Mouse (Mus musculus) ES-Bruce4 (cell line): ENCODE data around the gene Txnip. TPM values are rescaled to one million over a fixed set of nuclear protein-coding genes. Genes with fewer than 3 reads are reported as not detected.

Source experiments
- H3K27ac ChIP-seq: 2 replicates; pipeline ENCODE4 v1.5.1; 2012; ENCODE audit warnings: low read length, inconsistent platforms; ENCODE audit not compliant: insufficient read depth
- H3K27me3 ChIP-seq: 2 replicates; pipeline ENCODE4 v1.6.1; 2012; ENCODE audit warnings: mild to moderate bottlenecking, low read length, inconsistent platforms; ENCODE audit not compliant: control insufficient read depth, poor library complexity, insufficient read depth, severe bottlenecking
- H3K36me3 ChIP-seq: 2 replicates; pipeline ENCODE4 v1.6.1; 2012; ENCODE audit warnings: inconsistent platforms, mild to moderate bottlenecking, low read length, moderate library complexity; ENCODE audit not compliant: control insufficient read depth, poor library complexity, insufficient read depth, severe bottlenecking
- H3K4me1 ChIP-seq: one replicate; pipeline ENCODE4 v1.8.1; 2011; ENCODE audit warnings: low read length; ENCODE audit not compliant: control insufficient read depth, insufficient read depth
- H3K4me3 ChIP-seq: 2 replicates; pipeline ENCODE4 v1.5.1; 2011; ENCODE audit warnings: low read depth, mild to moderate bottlenecking, low read length
- H3K9ac ChIP-seq: 2 replicates; pipeline ENCODE4 v1.6.1; 2012; ENCODE audit warnings: low read depth, mild to moderate bottlenecking, inconsistent platforms; ENCODE audit not compliant: poor library complexity, severe bottlenecking
- H3K9me3 ChIP-seq: replicated peaks from 2 replicates; pipeline ENCODE4 v1.6.1; 2012; ENCODE audit warnings: mild to moderate bottlenecking, low read length, inconsistent platforms; ENCODE audit not compliant: control insufficient read depth, poor library complexity, insufficient read depth, severe bottlenecking
- CTCF ChIP-seq: IDR thresholded peaks from one replicate; pipeline ENCODE4 v1.8.1; 2011; ENCODE audit warnings: low read depth, low read length
- EP300 ChIP-seq: IDR thresholded peaks from 2 replicates; pipeline ENCODE4 v1.6.1; 2011; ENCODE audit warnings: low read depth, low read length; ENCODE audit not compliant: insufficient read depth
- POLR2A ChIP-seq: IDR thresholded peaks from one replicate; pipeline ENCODE4 v1.8.1; 2011; ENCODE audit warnings: low read length; ENCODE audit not compliant: insufficient read depth
- polyA plus RNA-seq: library from polyadenylated mRNA; stranded (reverse); fragments of >200 nt; gene quantifications from 2 replicates; pipeline ENCODE4 v1.2.4, GENCODE M21; 2011; ENCODE audit warnings: low read depth; ENCODE audit not compliant: missing spikeins, insufficient read depth, insufficient read length

The Txnip gene
- polyA plus RNA-seq, 1 experiment = 450 TPM

- Histone ChIP-seq H3K9ac (no peak overlapping the region), H3K4me3 (no peak overlapping the region)
- TF ChIP-seq EP300 (no peak), CTCF (peak; percentile 75)
Measured at GRCm38 (mm10) chr3:96547389-96547960, 10.3 kb upstream of the Txnip start.

GRCm38 (mm10) chr3:96548824-96549223 lies 8.9 kb upstream of the Txnip start:
- no peaks in the 10 kb centered on the region for H3K36me3 ChIP-seq
- no peak overlapping the region for H3K4me3 ChIP-seq
- TF ChIP-seq POLR2A = no peak
- TF ChIP-seq EP300 = no peak
- TF ChIP-seq CTCF = no peak
- H3K4me1 ChIP-seq = peaks cover 1% of the 10 kb centered on the region
- no peak overlapping the region for H3K9ac ChIP-seq
- H3K27me3 ChIP-seq = no peaks in the 10 kb centered on the region
- H3K9me3 ChIP-seq = no peaks in the 10 kb centered on the region
- H3K27ac ChIP-seq = no peak overlapping the region

More at GRCm38 (mm10) chr3:96547389-96547960, 10.3 kb upstream of the Txnip start:
- Histone ChIP-seq H3K27ac (no peak overlapping the region; the same call in 1 of the 2 replicates), H3K36me3 (no peaks in the 10 kb centered on the region), H3K4me1 (peaks cover 1% of the 10 kb centered on the region), H3K9me3 (no peaks in the 10 kb centered on the region), H3K27me3 (no peaks in the 10 kb centered on the region)

- no peak overlapping the region for H3K27ac ChIP-seq
- no peaks in the 10 kb centered on the region for H3K36me3 ChIP-seq
- peaks cover 1% of the 10 kb centered on the region for H3K4me1 ChIP-seq
- no peak overlapping the region for H3K9ac ChIP-seq
- no peaks in the 10 kb centered on the region for H3K27me3 ChIP-seq
- H3K4me3 ChIP-seq = no peak overlapping the region
- no peaks in the 10 kb centered on the region for H3K9me3 ChIP-seq
- TF ChIP-seq POLR2A = no peak
- TF ChIP-seq CTCF = no peak
- no peak for TF ChIP-seq EP300
Measured at GRCm38 (mm10) chr3:96549346-96549745, 8.4 kb upstream of the Txnip start.

- H3K36me3 ChIP-seq = no peaks in the 10 kb centered on the region
- no peak overlapping the region for H3K4me3 ChIP-seq
- H3K4me1 ChIP-seq = peaks cover 1% of the 10 kb centered on the region
- no peaks in the 10 kb centered on the region for H3K27me3 ChIP-seq
- TF ChIP-seq POLR2A = no peak
- H3K9ac ChIP-seq = peak overlapping the region; percentile 38; the same call in 1 of the 2 replicates
- H3K9me3 ChIP-seq = no peaks in the 10 kb centered on the region
- H3K27ac ChIP-seq = 0 out of 2 replicates have a peak overlapping the region, but pooled peaks have one; percentile 1
Measured at GRCm38 (mm10) chr3:96551203-96551602, 6.6 kb upstream of the Txnip start.

GRCm38 (mm10) chr3:96551890-96552289 lies 5.9 kb upstream of the Txnip start:
- Histone ChIP-seq H3K9me3 (no peaks in the 10 kb centered on the region), H3K36me3 (no peaks in the 10 kb centered on the region), H3K9ac (peak overlapping the region; percentile 38; the same call in 1 of the 2 replicates), H3K27me3 (no peaks in the 10 kb centered on the region), H3K4me1 (peaks cover 1% of the 10 kb centered on the region), H3K4me3 (no peak overlapping the region), H3K27ac (0 out of 2 replicates have a peak overlapping the region, but pooled peaks have one; percentile 1)
- TF ChIP-seq EP300 (no peak), POLR2A (no peak), CTCF (no peak)

- H3K4me1 ChIP-seq = peaks cover 1% of the 10 kb centered on the region
- H3K27me3 ChIP-seq = no peaks in the 10 kb centered on the region
- no peaks in the 10 kb centered on the region for H3K9me3 ChIP-seq
- H3K9ac ChIP-seq = no peak overlapping the region
- peaks cover 5% of the 10 kb centered on the region for H3K36me3 ChIP-seq
- no peak overlapping the region for H3K27ac ChIP-seq
- no peak overlapping the region for H3K4me3 ChIP-seq
- TF ChIP-seq CTCF (no peak), POLR2A (no peak), EP300 (no peak)
Measured at GRCm38 (mm10) chr3:96553601-96554000, 4.2 kb upstream of the Txnip start.
